Mouse (Mus musculus): Measurements from ENCODE around the gene Umps. TPM values are rescaled to one million over a fixed set of nuclear protein-coding genes. Genes with fewer than 3 reads are reported as not detected.
A peak's percentile ranks its signal among the peaks of the same experiment; 100 is the strongest.

The Umps gene
- total and polyA plus RNA-seq, 3 experiments: 115 to 173 (median 161) TPM

DNA sequence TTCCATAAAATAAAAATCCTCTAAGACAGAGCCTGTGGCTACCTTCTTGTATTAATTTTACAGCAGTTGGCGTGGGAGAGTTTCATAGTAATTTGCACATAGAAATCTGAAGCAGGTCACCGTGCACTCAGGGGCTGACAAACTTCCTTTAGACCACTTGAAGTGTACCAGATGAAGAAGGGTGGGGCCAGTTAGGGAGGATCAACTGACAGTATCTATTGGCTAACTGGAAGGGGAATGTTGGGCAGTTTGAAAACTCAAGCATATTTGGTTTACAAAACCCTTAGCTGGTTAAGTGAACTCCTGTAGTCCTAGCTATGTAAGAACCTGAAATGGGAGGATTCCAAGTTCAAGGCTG lies 424 bp upstream of the Umps start:
- peak; percentile 48 for DNase-seq (ENCODE audit: extremely low read depth)
- no peak for TF ChIP-seq MYC (IDR thresholded peaks at IDR 0.05; ENCODE audit: low read depth, low read length)
- TF ChIP-seq SMC3 (IDR thresholded peaks at IDR 0.05; ENCODE audit: low read depth, low read length): no peak
- TF ChIP-seq MEF2A (IDR thresholded peaks at IDR 0.05; ENCODE audit: borderline replicate concordance, low read depth, low read length): no peak
- no peak for TF ChIP-seq E2F4 (IDR thresholded peaks at IDR 0.05; ENCODE audit: insufficient replicate concordance, low read depth, low read length)
- TF ChIP-seq SIN3A (IDR thresholded peaks at IDR 0.05; ENCODE audit: low read length): no peak
- no peak for TF ChIP-seq TBP (conservative IDR thresholded peaks at IDR 0.05; ENCODE audit: low read depth, low read length)
- no peak for TF ChIP-seq HCFC1 (IDR thresholded peaks at IDR 0.05; ENCODE audit: low read depth, low read length)
- no peak for TF ChIP-seq POLR2A (IDR thresholded peaks at IDR 0.05; ENCODE audit: low read depth, low read length)
- no peak for TF ChIP-seq MXI1 (IDR thresholded peaks at IDR 0.05; ENCODE audit: low read depth, low read length)
- TF ChIP-seq ZC3H11A (IDR thresholded peaks at IDR 0.05; ENCODE audit: low read depth, low read length): no peak
- no peak for TF ChIP-seq UBTF (IDR thresholded peaks at IDR 0.05; ENCODE audit: low read depth, low read length)
- no peak for TF ChIP-seq GABPA (IDR thresholded peaks at IDR 0.05; ENCODE audit: insufficient replicate concordance, low read depth, low read length)
- TF ChIP-seq BHLHE40 (IDR thresholded peaks at IDR 0.05; ENCODE audit: low read depth, low read length): no peak
- TF ChIP-seq ZMIZ1 (IDR thresholded peaks at IDR 0.05; ENCODE audit: low read depth, low read length): no peak
- no peak for TF ChIP-seq NELFE (IDR thresholded peaks at IDR 0.05; ENCODE audit: low read depth, low read length)
- no peak; the same call in 1 of the 2 replicates for TF ChIP-seq USF2 (conservative IDR thresholded peaks at IDR 0.05; ENCODE audit: low read depth, low read length)
- in situ Hi-C loops (cut with MboI; ENCODE audit: low pct_ligation_motif_present, low pct_unique_long_range_greater_than_20kb, low sequenced_read_pairs): loop anchor here (25.0 kb wide), 3 partner anchors 405 to 780 kb away; partner anchors contain the start of gene Osbpl11
- Histone ChIP-seq H3K4me2 (ENCODE audit: insufficient read depth, low read depth, poor library complexity, severe bottlenecking) (peak overlapping the region; percentile 68), H3K27me3 (replicated peaks) (no peaks in the 10 kb centered on the region), H3K27ac (ENCODE audit: insufficient read depth, low read depth) (no peak overlapping the region), H3K9ac (ENCODE audit: insufficient read depth, low read depth) (peak overlapping the region; percentile 79), H3K79me2 (replicated peaks; ENCODE audit: control insufficient read depth, extremely low read depth, insufficient read depth, poor library complexity, severe bottlenecking) (peaks cover 41% of the 10 kb centered on the region), H3K4me3 (replicated peaks in 1 of 3; ENCODE audit: low read depth in 2 of 3, low read length in 2 of 3, poor library complexity in 1 of 3) (peak overlapping the region; percentile 70 to 95 (median 81)), H3K4me1 (ENCODE audit: control insufficient read depth in 1 of 2, insufficient read depth in 2 of 2) (peaks cover 0 to 19% of the 10 kb centered on the region in 2 experiments; a peak in 2 of 4 replicates), H3K36me3 (replicated peaks in 1 of 2; ENCODE audit: control insufficient read depth in 1 of 2, insufficient read depth in 1 of 2, low read length in 1 of 2) (peaks cover 10 to 21% of the 10 kb centered on the region in 2 experiments), H3K9me3 (replicated peaks; ENCODE audit: low read length) (no peaks in the 10 kb centered on the region)
- dilution Hi-C loops (cut with MboI; ENCODE audit: extremely low pct_ligation_motif_present, extremely low pct_unique_long_range_greater_than_20kb, low sequenced_read_pairs): no loop called here

DNA sequence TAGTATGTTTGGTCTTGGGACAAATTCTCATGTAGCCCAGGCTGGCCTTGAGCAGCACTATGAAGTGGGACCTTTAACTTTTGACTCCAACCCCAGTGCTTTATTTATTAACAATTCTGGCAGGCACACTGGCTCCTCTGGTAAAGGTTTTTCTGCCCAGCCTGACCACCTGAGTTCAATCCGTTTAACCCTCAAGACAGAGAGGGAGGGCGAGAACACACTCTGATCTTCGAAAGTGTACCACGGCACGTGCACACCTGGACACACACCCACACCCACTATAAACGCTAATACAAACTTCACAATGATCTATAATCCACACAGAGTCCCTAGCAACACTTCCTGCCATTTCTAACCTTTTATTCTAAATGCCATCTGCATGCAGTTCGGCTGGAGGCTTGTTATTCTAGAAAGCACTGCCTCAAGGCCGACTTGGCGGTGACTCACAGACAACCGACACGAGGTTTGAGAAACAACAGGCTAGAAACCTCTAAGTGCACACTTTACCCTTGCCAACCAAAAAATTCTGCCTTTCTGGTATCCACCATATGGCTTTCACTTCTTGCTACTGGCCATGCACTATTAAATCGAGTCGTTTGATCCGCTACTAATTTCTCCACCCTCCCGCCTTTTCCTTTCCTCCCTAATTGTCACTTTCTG lies 830 bp downstream of the Umps start:
- in situ Hi-C loops (cut with MboI; ENCODE audit: low pct_ligation_motif_present, low pct_unique_long_range_greater_than_20kb, low sequenced_read_pairs): loop anchor here (25.0 kb wide), 3 partner anchors 404 to 779 kb away; partner anchors contain the start of gene Osbpl11
- peak overlapping the region; percentile 73 for H3K4me2 ChIP-seq (ENCODE audit: insufficient read depth, low read depth, poor library complexity, severe bottlenecking)
- peaks cover 0 to 29% of the 10 kb centered on the region in 2 experiments; a peak in 2 of 4 replicates for H3K4me1 ChIP-seq (ENCODE audit: control insufficient read depth in 1 of 2, insufficient read depth in 2 of 2)
- peaks cover 21 to 33% of the 10 kb centered on the region in 2 experiments for H3K36me3 ChIP-seq (replicated peaks in 1 of 2; ENCODE audit: control insufficient read depth in 1 of 2, insufficient read depth in 1 of 2, low read length in 1 of 2)
- H3K27ac ChIP-seq (ENCODE audit: insufficient read depth, low read depth): no peak overlapping the region
- dilution Hi-C loops (cut with MboI; ENCODE audit: extremely low pct_ligation_motif_present, extremely low pct_unique_long_range_greater_than_20kb, low sequenced_read_pairs): no loop called here
- H3K4me3 ChIP-seq (replicated peaks in 1 of 3; ENCODE audit: low read depth in 2 of 3, low read length in 2 of 3, poor library complexity in 1 of 3): peak overlapping the region; percentile 70 to 95 (median 81)
- DNase-seq (ENCODE audit: extremely low read depth): no peak
- H3K9me3 ChIP-seq (replicated peaks; ENCODE audit: low read length): no peaks in the 10 kb centered on the region
- H3K9ac ChIP-seq (ENCODE audit: insufficient read depth, low read depth): peak overlapping the region; percentile 79
- peaks cover 52% of the 10 kb centered on the region for H3K79me2 ChIP-seq (replicated peaks; ENCODE audit: control insufficient read depth, extremely low read depth, insufficient read depth, poor library complexity, severe bottlenecking)
- no peaks in the 10 kb centered on the region for H3K27me3 ChIP-seq (replicated peaks)
- TF ChIP-seq UBTF (IDR thresholded peaks at IDR 0.05; ENCODE audit: low read depth, low read length) (no peak), MEF2A (IDR thresholded peaks at IDR 0.05; ENCODE audit: borderline replicate concordance, low read depth, low read length) (no peak), MAX (IDR thresholded peaks at IDR 0.05; ENCODE audit: low read length) (peak; percentile 54), CTCF (conservative IDR thresholded peaks at IDR 0.05 in 1 of 2, IDR thresholded peaks at IDR 0.05 in 1 of 2; ENCODE audit: low read depth in 2 of 2, low read length in 2 of 2) (no peak), MAFK (IDR thresholded peaks at IDR 0.05; ENCODE audit: insufficient replicate concordance, low read length) (no peak), ZC3H11A (IDR thresholded peaks at IDR 0.05; ENCODE audit: low read depth, low read length) (no peak), JUND (conservative IDR thresholded peaks at IDR 0.05; ENCODE audit: low read depth, low read length) (no peak), ETS1 (conservative IDR thresholded peaks at IDR 0.05; ENCODE audit: low read depth, low read length) (no peak), ZMIZ1 (IDR thresholded peaks at IDR 0.05; ENCODE audit: low read depth, low read length) (no peak), HCFC1 (IDR thresholded peaks at IDR 0.05; ENCODE audit: low read depth, low read length) (no peak), ELF1 (IDR thresholded peaks at IDR 0.05; ENCODE audit: low read depth, low read length) (no peak), CHD1 (IDR thresholded peaks at IDR 0.05; ENCODE audit: low read depth, low read length) (no peak; the same call in 1 of the 2 replicates), EP300 (IDR thresholded peaks at IDR 0.05; ENCODE audit: low read length) (no peak), RAD21 (IDR thresholded peaks at IDR 0.05; ENCODE audit: low read depth, low read length) (no peak), KAT2A (IDR thresholded peaks at IDR 0.05; ENCODE audit: insufficient replicate concordance, low read length) (no peak), USF1 (IDR thresholded peaks at IDR 0.05; ENCODE audit: low read depth, low read length) (no peak), IRF4 (IDR thresholded peaks at IDR 0.05; ENCODE audit: low read depth, low read length) (no peak), MAZ (IDR thresholded peaks at IDR 0.05; ENCODE audit: low read depth, low read length) (no peak), PAX5 (IDR thresholded peaks at IDR 0.05; ENCODE audit: low read length) (no peak), ZKSCAN1 (IDR thresholded peaks at IDR 0.05; ENCODE audit: borderline replicate concordance, low read depth, low read length) (no peak), SMC3 (IDR thresholded peaks at IDR 0.05; ENCODE audit: low read depth, low read length) (no peak), NELFE (IDR thresholded peaks at IDR 0.05; ENCODE audit: low read depth, low read length) (no peak), TBP (conservative IDR thresholded peaks at IDR 0.05; ENCODE audit: low read depth, low read length) (no peak)
